Mouse (Mus musculus) heart, adult 8-10 months (tissue): ENCODE data around the gene Hcrtr1. TPM values are rescaled to one million over a fixed set of nuclear protein-coding genes. Genes with fewer than 3 reads are reported as not detected.
A peak's percentile ranks its signal among the peaks of the same experiment; 100 is the strongest.

Experiments used
- DNase-seq: peaks from one replicate; pipeline ENCODE4 v3.0.0; 2022; ENCODE audit warnings: low spot score
- total RNA-seq, 4 experiments: library from RNA; stranded (reverse); gene quantifications; 2 replicates each; pipeline ENCODE4 v1.2.4; 2022

The Hcrtr1 gene
- total RNA-seq, 4 experiments from 2014 or later = not detected

- DNase-seq = no peak
Measured at GRCm38 (mm10) chr4:130121560-130121959, 17.6 kb downstream of the Hcrtr1 start.

GRCm38 (mm10) chr4:130120752-130121151 lies 18.4 kb downstream of the Hcrtr1 start:
- DNase-seq = no peak

GRCm38 (mm10) chr4:130112732-130113131 lies 26.4 kb downstream of the Hcrtr1 start:
- no peak for DNase-seq

GRCm38 (mm10) chr4:130112299-130112698 lies 26.9 kb downstream of the Hcrtr1 start:
- peak; percentile 48 for DNase-seq

GRCm38 (mm10) chr4:130110091-130110490 lies 29.1 kb downstream of the Hcrtr1 start:
- DNase-seq = no peak

GRCm38 (mm10) chr4:130109666-130110065 lies 29.5 kb downstream of the Hcrtr1 start:
- no peak for DNase-seq

- DNase-seq = no peak
Measured at GRCm38 (mm10) chr4:130108929-130109328, 30.2 kb downstream of the Hcrtr1 start.

GRCm38 (mm10) chr4:130107444-130108131 lies 31.6 kb downstream of the Hcrtr1 start:
- DNase-seq = peak; percentile 100

GRCm38 (mm10) chr4:130107065-130107443 lies 32.1 kb downstream of the Hcrtr1 start:
- no peak for DNase-seq

- DNase-seq = no peak
Measured at GRCm38 (mm10) chr4:130104584-130104983, 34.6 kb downstream of the Hcrtr1 start.

GRCm38 (mm10) chr4:130103632-130104031 lies 35.5 kb downstream of the Hcrtr1 start:
- no peak for DNase-seq

GRCm38 (mm10) chr4:130102111-130102651 lies 37.0 kb downstream of the Hcrtr1 start, which contains the start of gene Pef1:
Gene Pef1 (plus strand): TSS chr4:130102558.
- DNase-seq = no peak

- DNase-seq = no peak
Measured at GRCm38 (mm10) chr4:130101183-130101582, 38.0 kb downstream of the Hcrtr1 start.

GRCm38 (mm10) chr4:130095137-130095536 lies 44.0 kb downstream of the Hcrtr1 start:
- no peak for DNase-seq

- DNase-seq = peak; percentile 91
Measured at GRCm38 (mm10) chr4:130087293-130087692, 51.9 kb downstream of the Hcrtr1 start.

- no peak for DNase-seq
Measured at GRCm38 (mm10) chr4:130085246-130085820, 53.8 kb downstream of the Hcrtr1 start.

GRCm38 (mm10) chr4:130084331-130084945 lies 54.7 kb downstream of the Hcrtr1 start:
- DNase-seq = peak; percentile 38

- no peak for DNase-seq
Measured at GRCm38 (mm10) chr4:130082211-130082610, 56.9 kb downstream of the Hcrtr1 start.

GRCm38 (mm10) chr4:130081345-130082190 lies 57.6 kb downstream of the Hcrtr1 start:
- peak; percentile 39 for DNase-seq
